Mouse (Mus musculus): ENCODE results near the gene Ifitm3.
"Not testable (repeated sequence)": the region's sequence is repeated elsewhere in the genome, so short reads cannot be mapped to it uniquely, and the experiment has no call there.

Ifitm3 gene

DNA sequence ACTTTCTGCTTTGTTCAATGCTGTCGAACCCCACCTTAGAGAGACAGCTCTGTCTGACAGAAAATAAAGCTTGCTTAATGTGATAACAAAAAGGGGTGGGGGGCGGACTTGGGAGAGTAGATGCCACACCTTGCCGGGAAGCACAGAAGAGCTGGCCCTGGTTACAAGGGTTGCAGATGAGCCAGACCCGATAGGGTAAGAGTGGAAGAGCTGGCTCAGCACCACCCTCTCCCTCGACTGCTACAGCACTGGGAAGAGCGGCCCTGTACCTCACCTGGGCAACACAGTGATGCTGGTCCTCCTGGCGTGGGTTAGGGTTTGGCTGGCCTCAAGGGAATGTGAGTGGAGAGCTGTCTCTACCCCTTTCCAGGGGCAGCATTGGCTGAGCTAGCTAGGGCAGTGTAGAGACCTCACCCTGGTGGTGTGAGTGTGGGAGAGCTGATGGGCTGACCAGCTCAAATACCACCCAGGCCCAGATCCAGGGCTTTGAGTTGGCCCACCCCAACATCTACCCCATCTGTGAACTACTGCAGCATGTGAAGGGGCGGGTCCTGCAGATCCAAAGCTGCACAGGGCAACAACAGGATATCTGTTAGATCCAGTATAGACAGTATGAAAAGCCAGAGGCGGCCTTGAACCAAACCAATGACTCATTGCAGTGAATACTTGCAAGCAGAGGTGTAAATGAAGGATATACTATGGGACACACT lies 22.0 kb upstream of the Ifitm3 start:
- no peak for DNase-seq

DNA sequence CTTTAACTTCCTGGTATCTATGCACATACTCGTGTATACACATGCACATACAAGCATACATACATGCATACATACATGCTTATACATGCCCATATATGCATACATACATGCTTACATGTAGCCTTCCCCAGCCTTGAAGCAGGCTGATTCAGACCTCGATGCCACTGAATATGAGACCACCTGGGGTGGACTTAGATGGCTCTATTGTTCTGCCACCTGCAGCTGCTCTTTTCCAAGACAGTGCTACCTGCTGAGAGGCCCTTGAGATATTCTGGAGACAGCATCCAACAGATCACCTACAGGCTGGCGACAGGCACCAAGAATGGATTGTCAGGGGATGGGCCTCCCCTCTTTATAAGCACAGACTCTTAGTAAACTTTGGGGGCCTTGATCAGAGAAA lies 19.8 kb upstream of the Ifitm3 start:
- no peak for DNase-seq

DNA sequence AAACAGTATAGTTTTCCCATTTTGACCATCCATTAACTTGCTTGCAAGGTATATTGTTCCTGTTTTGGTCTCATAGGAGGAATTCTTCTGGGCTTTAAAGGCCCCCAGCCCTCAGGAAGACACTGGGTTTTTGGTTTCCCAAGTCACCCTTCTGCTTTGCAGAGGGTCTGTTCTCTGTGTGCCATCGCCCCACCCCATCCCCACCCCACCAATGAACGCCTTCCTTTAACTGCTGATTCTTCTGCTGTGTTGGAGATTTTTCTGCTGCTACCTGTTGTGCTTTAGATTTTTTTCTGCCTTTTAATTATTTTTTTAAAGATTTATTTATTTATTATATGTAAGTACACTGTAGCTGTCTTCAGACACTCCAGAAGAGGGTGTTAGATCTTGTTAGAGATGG lies 18.3 kb upstream of the Ifitm3 start, which contains the start of gene Gm17387:
Gene Gm17387, plus strand, starts transcription at position 301 of the 400 bp plus-strand sequence.
- DNase-seq: no peak

DNA sequence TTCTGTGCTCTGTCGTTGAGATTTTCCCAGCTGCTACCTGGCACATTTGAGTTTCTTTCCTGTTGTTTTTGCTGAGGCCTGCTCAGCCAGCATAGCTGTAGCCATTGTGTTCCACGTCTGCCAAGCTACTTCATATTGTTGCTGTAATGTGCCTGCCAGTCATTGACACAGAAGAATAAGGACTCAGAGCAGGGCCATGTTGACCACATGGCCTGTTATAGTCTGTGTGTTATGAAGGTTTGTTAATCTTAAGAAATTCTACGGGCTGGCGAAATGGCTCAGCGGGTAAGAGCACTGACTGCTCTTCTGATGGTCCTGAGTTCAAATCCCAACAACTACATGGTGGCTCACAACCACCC lies 16.1 kb upstream of the Ifitm3 start:
- no peak for DNase-seq

DNA sequence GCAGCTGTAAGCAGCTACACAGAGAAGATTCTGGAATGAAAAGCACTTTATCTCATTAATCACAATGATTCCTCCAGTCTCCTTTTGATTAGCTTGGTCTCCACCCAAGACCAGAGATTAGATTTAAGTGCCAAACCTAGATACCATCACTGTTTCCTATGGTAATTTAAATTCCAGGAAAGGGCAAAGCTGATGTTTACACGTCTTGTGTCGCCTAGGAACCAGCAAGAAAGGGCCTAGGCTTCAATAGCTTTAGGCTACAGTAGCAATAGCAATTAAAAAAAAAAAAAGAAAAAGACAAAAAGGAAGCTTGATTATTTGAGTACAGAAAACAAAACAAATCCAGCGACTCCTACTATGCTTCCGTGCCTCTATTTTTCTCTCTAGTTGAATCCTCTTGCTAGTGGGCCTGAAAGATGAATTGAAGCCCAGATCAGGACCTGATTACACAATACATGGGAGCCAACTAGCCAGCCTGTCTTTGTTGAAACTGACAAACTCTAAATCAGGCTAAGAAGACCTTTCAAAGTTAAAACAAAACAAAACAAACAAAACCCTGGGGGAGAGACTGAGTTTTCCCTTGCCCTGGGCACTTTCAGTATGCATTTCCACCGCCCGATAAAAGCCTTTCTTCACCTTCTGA lies 15.6 kb upstream of the Ifitm3 start:
- no peak for DNase-seq

DNA sequence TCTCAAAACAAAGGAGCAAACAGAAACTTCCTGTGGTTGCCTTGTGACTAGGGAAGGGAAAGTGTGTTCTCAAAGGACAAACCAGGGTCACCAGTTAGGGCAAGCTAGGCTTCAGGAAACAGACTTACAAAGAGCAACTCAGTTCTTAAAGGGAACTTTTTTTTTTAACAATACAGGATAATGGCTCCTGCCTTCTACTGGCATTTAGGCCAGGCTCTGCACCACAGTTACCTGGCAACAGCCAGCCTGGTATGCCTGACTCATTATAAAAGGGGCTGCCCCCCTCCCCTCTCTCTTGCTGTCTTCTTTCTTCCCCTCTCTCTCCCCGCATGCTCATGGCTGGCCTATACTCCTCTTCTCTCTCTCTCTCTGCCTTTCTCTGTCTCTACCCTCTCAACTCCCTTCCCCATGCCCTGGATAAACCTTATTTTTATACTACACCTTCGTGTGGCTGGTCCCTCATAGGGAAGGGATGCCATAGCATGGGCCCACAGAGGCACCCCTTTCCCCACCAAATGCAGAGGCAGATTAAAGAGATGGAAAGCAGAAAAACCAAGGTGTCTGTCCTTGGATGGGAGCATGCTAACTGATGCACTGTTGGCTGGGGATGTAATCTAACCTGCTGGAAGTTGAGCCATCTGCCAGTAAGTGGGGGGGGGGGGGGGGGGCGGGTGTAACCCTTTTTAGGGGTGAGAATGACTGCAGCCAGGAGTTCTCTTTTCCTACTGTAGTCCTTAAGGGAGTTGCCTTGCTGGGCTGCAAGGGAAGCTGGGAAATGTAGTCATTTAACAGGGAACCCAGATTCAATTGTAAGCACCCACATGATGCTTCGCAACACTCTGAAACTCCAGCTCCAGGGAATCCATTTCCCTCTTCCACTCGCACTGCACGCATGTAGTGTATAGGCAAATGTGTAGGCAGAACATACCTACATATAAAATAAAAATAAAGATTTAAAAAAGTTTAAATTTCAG lies 14.6 kb upstream of the Ifitm3 start:
- DNase-seq: no peak

DNA sequence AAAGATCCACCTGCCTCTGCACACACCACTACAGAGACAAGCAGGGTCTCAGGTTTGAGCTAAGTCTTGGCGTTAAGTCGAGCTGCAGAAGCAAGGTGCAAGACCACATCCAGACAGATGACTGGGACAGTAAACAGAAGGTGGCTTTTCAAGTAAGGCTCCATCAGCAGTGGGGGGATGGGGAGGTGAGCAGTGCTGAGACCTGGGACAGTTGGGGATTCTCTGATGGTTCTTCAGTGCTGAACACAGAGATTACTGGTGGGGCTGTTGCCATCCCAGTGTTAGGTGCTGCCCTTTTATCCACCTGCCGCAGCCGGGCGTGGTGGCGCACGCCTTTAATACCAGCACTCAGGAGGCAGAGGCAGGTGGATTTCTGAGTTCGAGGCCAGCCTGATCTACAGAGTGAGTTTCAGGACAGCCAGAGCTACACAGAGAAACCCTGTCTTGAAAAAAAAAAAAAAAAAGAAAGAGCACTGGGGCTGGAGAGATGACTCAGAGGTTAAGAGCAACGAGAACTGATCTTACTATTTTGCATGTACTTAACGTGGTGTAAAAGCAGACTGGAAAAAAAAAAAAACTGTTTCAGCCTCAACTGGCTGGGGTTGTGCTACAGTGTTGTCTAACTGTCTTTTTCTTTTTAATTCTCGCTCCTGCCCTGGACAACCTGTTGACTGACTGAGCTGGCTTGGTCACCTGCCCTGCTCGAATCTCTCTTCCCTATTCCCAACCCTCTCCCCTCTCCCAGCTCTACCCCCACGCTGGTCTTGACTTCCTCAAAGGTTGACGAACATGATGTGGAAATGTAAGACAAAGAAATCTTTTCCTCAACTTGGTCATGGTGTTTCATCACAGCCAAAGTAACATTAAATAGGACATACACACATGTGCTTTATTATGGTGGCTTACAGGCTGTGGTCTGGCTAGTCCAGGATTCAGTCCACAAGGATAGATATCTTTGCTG lies 11.2 kb upstream of the Ifitm3 start:
- no peak for DNase-seq

DNA sequence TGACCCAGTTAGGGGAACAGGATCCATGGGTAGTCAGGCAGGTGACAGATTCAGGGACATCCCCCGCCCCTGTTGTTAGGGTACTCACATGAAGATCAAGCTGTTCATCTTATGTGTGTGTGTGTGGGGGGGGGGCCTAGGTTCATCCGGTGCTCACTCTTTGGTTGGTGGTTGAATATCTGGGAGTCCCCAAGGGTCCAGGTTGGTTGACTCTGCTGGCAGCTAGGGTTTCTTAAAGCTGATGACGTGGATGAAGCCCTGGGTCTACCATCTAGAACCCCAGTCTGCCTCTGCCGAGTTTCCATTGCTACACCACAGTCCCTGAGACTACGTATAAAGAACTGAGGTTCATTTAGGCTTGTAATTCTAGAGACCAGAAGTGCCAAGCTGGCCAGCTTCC lies 8.5 kb upstream of the Ifitm3 start:
- DNase-seq: no peak

DNA sequence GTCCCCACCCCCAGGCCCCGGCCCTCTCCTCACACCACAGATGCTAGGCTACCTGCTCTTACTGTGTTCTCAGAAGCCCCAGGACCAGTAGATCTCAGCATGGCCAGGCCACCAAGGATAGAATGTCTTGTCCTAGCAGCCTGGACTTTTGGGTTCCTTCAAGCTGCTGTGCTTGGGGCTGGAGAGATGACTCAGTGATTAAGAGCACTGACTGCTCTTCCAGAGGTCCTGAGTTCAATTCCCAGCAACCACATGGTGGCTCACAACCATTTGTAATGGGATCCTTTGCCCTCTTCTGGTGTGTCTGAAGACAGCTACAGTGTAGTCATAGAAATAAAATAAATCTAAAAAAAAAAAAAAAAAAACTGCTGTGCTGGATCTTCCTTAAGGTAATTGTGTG lies 7.3 kb upstream of the Ifitm3 start, which contains the start of gene Ifitm6:
Gene Ifitm6, minus strand, starts transcription at position 101 of the 400 bp plus-strand sequence.
- DNase-seq: not testable (repeated sequence)

DNA sequence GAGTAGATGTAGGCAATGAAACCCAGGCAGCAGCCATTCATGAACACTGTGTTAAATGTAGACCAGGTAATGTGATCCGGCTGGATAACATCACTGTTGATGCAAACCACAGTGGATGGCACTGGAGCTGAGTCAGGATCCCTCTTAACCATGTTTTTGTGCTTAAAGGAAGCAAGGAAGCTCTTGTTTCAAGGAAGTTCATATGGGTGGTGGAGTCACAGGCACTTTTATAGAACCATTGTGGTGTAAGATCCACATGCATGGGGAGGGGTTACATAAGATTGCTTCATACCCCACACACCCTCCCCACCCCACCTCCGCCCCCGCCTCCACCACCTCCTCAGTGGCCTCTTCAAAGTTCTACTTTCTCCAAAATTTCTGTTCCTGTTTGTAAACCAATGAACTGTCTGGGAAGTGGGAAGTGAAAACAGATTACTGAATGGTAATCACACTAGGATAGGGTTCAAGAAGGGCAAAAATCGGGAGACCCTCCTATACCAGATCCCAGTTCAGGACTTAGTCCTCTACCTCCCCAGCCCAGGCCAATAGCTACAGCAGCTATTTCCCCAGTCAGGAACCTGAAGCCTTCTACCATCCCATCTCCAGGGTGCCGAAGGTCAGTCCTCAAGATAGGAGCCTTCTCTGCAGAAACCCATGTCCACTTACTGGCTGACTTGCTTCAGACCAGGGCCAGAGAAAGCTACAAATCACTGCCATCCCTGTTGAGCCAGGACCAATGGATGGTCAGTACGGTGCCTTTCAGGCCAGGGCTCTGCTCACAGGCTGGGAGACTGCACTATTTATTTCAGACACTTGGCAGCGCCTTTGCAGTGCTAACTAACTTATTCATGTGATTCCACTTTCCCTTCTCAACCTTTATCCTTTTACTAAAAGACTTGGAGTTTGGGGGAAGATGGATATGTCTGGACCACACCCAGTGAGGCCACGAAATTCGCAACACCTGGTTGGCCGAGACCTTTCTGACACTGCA lies 6.4 kb upstream of the Ifitm3 start:
- no peak for DNase-seq

DNA sequence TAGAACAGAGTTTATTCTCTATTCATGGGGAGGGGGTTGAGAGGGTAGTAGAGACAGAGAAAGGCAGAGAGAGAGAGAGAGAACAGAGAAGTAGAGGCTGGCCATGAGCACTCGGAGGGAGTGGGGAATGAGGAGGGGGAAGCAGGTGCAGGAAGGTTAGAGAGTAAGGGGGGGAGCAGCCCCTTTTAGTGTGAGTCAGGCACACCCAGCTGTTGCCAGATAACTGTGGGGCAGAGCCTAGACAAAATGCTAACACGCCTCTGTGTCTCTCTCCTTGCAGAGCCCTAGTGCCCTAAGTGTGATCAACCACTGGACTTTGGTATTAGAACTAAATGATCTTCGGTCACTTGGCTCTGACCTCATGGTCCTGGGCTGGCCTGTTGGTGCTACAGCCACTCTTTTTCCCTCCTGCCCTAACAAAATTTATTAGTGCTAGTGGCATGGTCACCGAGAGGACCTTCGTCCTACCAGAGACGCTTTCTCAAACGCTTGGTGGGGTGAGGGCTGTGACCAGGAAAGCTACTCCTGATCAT lies 734 bp upstream of the Ifitm3 start:
- DNase-seq: no peak

DNA sequence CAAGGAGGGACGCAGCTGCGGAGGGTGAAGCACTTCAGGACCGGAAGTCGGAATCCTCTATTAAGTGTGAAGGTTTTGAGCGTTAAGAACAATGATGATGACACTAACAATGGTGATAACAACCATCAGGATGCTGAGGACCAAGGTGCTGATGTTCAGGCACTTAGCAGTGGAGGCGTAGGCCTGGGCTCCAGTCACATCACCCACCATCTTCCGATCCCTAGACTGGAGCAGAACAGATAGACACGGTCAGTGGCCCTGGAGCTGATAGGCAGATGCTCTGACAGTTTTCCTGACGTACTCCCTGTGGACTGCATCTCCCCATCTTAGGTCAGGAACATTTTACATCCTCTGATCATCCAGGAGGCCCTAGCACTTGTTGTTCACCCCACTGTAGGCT lies 905 bp downstream of the Ifitm3 start:
- no peak for DNase-seq

DNA sequence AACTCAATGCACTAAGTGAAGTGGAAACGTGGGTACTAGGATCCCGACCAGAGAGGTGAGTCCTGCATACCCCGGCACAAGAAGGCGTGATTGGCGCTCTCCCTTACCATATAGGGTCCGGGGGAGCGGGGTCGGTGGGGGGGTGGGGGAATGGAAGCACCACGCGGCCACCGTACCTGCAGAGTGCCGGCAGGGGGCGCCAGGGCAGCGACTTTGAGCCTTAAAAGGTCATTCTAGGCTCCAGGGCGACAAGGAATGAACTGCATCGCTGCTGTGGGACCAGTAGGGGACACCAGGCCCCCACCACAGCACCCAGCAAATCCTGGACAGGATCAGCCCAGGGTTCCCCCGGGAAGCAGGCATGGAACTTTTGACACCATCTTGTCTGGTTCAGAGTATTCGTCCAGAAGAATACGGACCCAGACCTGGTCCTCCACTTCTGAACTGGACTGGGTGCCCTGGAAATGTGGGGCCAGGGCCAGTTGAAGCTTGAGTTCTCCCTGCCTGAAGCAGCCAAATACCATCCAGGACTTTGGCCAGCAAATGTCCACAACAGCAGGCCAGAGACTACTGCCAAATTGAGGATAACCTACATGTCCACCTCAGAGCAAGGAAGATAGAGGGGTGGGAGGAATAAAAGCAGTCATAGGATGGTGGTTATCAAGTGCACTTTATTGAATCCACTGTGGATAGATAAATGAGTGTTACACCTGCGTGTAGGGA lies 1.5 kb downstream of the Ifitm3 start:
- peak; percentile 47 for DNase-seq

DNA sequence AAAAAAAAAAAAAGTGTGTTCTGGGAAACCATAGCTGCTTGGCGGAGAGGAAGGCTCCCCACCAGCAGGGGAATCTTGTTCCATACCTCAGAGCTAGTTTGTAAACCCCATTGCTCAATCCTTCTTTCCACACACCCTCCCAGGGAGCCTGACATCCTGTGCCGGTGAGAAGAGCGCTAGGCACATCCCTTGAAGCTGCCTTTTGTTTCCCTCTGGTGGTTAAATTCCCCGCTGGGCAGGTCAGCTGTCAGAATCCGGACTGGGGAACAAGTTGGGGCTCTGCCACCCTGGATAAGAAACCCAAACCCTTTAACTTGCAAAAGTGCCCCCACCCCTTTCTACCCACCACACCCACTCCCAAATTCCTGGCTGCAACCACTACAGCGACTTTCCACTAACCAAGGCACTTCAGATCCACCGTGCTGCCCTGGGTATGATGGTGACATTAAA lies 2.2 kb downstream of the Ifitm3 start:
- DNase-seq: peak; percentile 3

DNA sequence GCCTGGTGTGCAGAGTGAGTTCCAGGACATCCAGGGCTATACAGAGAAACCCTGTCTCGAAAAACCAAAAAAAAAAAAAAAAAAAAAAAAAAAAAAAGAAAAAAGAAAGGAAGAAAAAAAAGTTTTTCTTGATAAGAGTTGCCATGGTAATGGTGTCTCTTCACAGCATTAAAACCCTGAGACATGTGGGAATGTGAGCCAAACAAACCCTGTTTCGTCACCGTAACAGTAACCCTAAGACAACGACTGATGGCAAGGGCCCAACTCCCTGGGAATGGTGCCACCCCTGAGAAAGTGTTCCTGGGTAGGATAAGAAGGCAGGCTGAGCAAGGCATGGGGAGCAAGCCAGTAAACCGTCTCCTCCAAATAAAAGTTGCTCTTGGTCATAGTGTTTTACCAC lies 3.7 kb downstream of the Ifitm3 start:
- DNase-seq: no peak

DNA sequence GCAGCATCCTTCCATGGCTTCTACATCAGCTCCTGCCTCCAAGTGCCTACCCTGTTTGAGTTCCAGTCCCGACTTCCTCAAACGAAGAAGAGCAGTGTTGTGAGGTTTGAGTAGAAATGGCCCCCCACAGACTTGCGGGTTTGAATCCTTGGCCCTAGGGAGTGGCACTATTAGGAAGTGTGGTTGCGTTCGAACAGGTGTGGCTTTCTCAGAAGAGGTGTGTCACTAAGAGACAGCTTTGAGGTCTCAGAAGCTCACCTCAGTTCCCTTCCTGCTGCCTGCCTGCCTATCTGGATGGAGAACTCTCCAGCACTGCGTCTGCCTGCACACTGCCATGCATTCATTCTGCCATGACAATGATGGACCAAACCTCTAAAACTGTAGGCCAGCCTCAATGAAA lies 4.1 kb downstream of the Ifitm3 start:
- DNase-seq: no peak

DNA sequence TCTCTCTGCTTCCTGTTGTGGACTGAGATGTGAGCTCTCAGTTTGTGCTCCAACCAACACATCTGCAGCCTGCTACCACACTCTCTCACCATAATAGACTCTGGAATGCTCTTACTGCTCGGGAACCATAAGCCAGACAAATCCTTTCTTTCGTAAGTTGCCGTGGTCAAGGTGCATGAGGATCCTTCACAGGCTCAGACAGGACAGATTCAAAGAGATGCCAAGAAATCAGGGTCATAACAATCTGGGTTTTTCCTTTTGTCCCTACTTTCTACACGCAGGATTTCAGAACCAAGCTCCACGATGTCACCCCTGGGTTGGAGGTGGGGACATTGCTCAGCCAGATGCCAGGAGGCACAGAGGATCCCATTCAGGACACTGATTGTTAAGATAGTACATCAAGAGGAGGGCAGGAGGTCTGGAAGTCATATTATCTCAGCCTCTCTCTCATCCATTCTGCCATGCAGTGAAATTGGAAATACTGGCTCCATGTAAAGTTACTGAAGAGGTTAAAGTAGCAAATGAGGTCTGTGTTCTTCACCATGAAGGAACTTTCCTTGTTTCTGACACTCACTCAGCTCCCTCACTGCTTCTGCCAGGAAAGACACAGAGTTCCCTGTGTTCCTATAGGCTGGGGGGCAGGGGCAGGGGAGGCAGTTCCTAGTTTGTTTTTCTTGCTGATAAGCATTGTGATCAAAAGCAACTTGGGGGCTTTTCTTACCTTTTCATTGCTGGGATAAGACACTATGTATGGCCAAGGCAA lies 7.1 kb downstream of the Ifitm3 start:
- DNase-seq: no peak

DNA sequence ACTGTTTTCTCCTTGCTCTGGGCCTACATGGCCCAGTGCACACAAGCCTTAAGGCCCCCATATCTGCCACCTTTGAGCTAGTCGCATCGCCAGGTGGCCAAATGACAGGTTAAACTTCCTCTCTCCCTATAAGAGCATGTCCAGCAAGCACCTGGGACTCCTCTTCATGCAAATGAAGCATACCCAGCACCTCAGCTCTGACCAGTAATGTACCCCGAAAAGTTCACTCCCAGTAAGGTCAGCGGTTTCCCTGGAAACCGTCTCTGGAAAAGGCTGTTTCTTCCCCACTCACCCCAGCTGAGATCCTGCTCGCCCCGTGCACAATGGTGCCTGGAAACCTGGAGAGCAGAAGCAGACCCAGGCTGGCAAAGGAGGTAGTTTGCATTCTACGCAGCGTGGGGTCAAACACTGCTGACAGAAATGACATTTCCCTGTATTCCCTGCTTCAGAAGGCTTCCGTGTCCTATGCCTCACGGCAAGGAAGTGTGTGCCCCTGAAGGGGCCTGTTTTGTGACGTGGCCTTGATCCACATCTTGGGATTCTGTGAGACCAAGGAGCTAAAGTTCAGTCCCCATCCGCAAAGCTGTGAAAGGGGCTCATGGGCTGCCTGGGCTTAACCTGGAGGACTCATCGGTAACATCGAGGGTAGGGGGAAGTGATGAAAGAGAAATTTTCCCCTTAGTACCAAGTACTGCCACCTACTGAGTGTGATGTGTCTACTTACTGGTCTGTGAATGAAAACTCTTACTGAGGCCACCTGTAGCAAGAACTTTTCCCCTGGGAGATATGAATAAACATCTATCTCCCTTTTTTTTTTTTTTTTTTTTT lies 9.5 kb downstream of the Ifitm3 start:
- DNase-seq: no peak
